Comparison of ENCODE assay signal across 8 mouse cellular contexts in the genomic region with DNA sequence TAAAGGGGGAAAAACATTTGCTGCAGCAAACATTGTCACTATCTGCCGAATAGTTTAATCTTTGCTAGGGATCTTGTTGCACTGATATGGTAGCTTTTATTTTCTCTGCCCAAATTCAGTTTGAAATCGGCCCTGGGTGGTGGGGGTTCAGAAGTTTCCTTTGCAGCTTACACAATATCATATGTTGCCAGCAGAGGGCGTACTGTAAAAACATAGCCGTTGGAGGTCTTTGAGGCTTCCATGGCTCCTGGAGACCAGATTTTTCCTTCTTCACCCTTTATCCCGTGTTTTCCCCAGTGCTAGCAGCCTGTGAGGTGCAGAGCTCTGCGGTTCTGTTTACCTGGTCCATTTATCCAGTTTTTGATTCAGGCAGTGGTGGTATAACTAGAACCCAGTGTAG. TPM values are rescaled to one million over a fixed set of nuclear protein-coding genes. Genes with fewer than 3 reads are reported as not detected.
DNase-seq lines count a peak whose midpoint lies in the region; ATAC-seq and TF ChIP-seq lines count a peak whose summit lies in the region.

No protein-coding gene starts in this region.

- H3K36me3 ChIP-seq in hindbrain, embryonic 11.5 days (ENCODE audit: control insufficient read depth, insufficient read depth, low read length), result no peaks in the 10 kb centered on the region
- no peaks in the 10 kb centered on the region for H3K36me3 ChIP-seq in hindbrain, embryonic 16.5 days (ENCODE audit: control insufficient read depth, insufficient read depth, low read length)

- no peaks in the 10 kb centered on the region for H3K4me1 ChIP-seq in hindbrain, embryonic 11.5 days (replicated peaks; ENCODE audit: control insufficient read depth, insufficient read depth, low read length)
- H3K4me1 ChIP-seq in hindbrain, embryonic 16.5 days (ENCODE audit: control insufficient read depth, insufficient read depth, low read depth, low read length), result no peaks in the 10 kb centered on the region
- H3K4me1 ChIP-seq in bone marrow macrophage, adult 2 months (ENCODE audit: control insufficient read depth, insufficient read depth, low read length), result peaks cover 2% of the 10 kb centered on the region; the same call in 1 of the 2 replicates

- H3K9ac ChIP-seq in hindbrain, embryonic 11.5 days (ENCODE audit: low read depth, low read length), result no peak overlapping the region
- no peak overlapping the region for H3K9ac ChIP-seq in hindbrain, embryonic 16.5 days (ENCODE audit: low read depth, low read length)

- H3K4me2 ChIP-seq in hindbrain, embryonic 11.5 days (replicated peaks; ENCODE audit: low read depth, low read length), result no peak overlapping the region
- no peak overlapping the region for H3K4me2 ChIP-seq in hindbrain, embryonic 16.5 days (ENCODE audit: low read length)

- 25% methylated on average over 6 of the region's 6 CpGs for WGBS in hindbrain, embryonic 11.5 days
- WGBS in hindbrain, embryonic 16.5 days, result 23% methylated on average over 6 of the region's 6 CpGs

- no peak for ATAC-seq in hindbrain, embryonic 11.5 days (ENCODE audit: low FRiP score)
- no peak for ATAC-seq in hindbrain, embryonic 16.5 days
- peak; percentile 81 for ATAC-seq in frontal cortex, adult (ENCODE audit: low TSS enrichment)
- 0 out of 2 replicates have a peak, but pooled peaks have one; percentile 47 for ATAC-seq in monocyte, adult 5-6 weeks (replicated peaks; ENCODE audit: insufficient number of reproducible peaks, low FRiP score, low TSS enrichment, poor library complexity, severe bottlenecking)
- no peak for ATAC-seq in erythroid progenitor cell, adult 5-6 weeks (replicated peaks; ENCODE audit: low FRiP score, poor library complexity, severe bottlenecking)

- DNase-seq in hindbrain, embryonic 11.5 days (ENCODE audit: low spot score), result peak; percentile 73
- peak; percentile 17 for DNase-seq in CD4-positive helper T cell, adult 2 months (ENCODE audit: low read depth, low spot score)
- peak; percentile 41 to 64 for DNase-seq in layer of hippocampus, postnatal 14 days (ENCODE audit: low spot score in 2 of 2)

- no peak for TF ChIP-seq POLR2A in bone marrow macrophage, adult 2 months (IDR thresholded peaks at IDR 0.05; ENCODE audit: borderline replicate concordance, low read depth, low read length)

- no peaks in the 10 kb centered on the region for H3K9me3 ChIP-seq in hindbrain, embryonic 11.5 days (ENCODE audit: control insufficient read depth, low read length)
- H3K9me3 ChIP-seq in hindbrain, embryonic 16.5 days (ENCODE audit: control insufficient read depth, low read length), result no peaks in the 10 kb centered on the region

- H3K27me3 ChIP-seq in hindbrain, embryonic 11.5 days (ENCODE audit: control insufficient read depth, insufficient read depth, low read length), result no peaks in the 10 kb centered on the region
- no peaks in the 10 kb centered on the region for H3K27me3 ChIP-seq in hindbrain, embryonic 16.5 days (replicated peaks; ENCODE audit: control insufficient read depth, insufficient read depth, low read length)

- H3K27ac ChIP-seq in hindbrain, embryonic 11.5 days (ENCODE audit: low read depth, low read length), result no peak overlapping the region
- H3K27ac ChIP-seq in hindbrain, embryonic 16.5 days (ENCODE audit: low read depth, low read length), result no peak overlapping the region
- H3K27ac ChIP-seq in bone marrow macrophage, adult 2 months (ENCODE audit: insufficient read depth, low read depth, low read length), result no peak overlapping the region

- no peak overlapping the region for H3K4me3 ChIP-seq in hindbrain, embryonic 11.5 days (ENCODE audit: low read depth, low read length)
- H3K4me3 ChIP-seq in hindbrain, embryonic 16.5 days (ENCODE audit: low read length), result no peak overlapping the region
- H3K4me3 ChIP-seq in bone marrow macrophage, adult 2 months (ENCODE audit: insufficient read depth, low read length), result no peak overlapping the region

- TF ChIP-seq CTCF in bone marrow macrophage, adult 2 months (IDR thresholded peaks at IDR 0.05; ENCODE audit: low read depth, low read length), result peak; percentile 45; the same call in 1 of the 2 replicates

RNA-seq across cellular contexts. Expression of a gene that starts 39.0 kb away (rescaled TPM):
- polyA plus RNA-seq in hindbrain, embryonic 11.5 days (2014; fragmentation: Nextera tagmentation; extraction: Ambion mirVana), result 0.29 and 1.2 TPM in 2 replicates
- polyA plus RNA-seq in hindbrain, embryonic 16.5 days (2015; fragmentation: Nextera tagmentation; extraction: Ambion mirVana), result 3.3 and 4.1 TPM in 2 replicates
- polyA plus RNA-seq in bone marrow macrophage, adult 2 months (2012; ENCODE audit: insufficient read depth, insufficient read length, missing spikeins), result not detected in 2 replicates
- under 1 TPM; 0.32 to 0.52 TPM for total RNA-seq in layer of hippocampus, postnatal 14 days (2021)
- total RNA-seq in monocyte, adult 5-6 weeks (2017), result 0.76 TPM in 1 of 3 replicates, not detected in the others
- not detected in 2 replicates for total RNA-seq in erythroid progenitor cell, adult 5-6 weeks (2015; ENCODE audit: low replicate concordance)
- not detected in 2 replicates for total RNA-seq in erythroid progenitor cell, adult 5-6 weeks (2017; ENCODE audit: low replicate concordance)

RNA-seq across cellular contexts. Expression of a gene that starts 40.6 kb away (rescaled TPM):
- not detected in 2 replicates for polyA plus RNA-seq in hindbrain, embryonic 11.5 days (2014; fragmentation: Nextera tagmentation; extraction: Ambion mirVana)
- 0.06 and 0.12 TPM in 2 replicates for polyA plus RNA-seq in hindbrain, embryonic 16.5 days (2015; fragmentation: Nextera tagmentation; extraction: Ambion mirVana)
- polyA plus RNA-seq in bone marrow macrophage, adult 2 months (2012; ENCODE audit: insufficient read depth, insufficient read length, missing spikeins), result not detected in 2 replicates
- under 1 TPM in 1 of 2 experiments, not detected in 1; 0.19 TPM for total RNA-seq in layer of hippocampus, postnatal 14 days (2021)
- total RNA-seq in monocyte, adult 5-6 weeks (2017), result not detected in 3 replicates
- not detected in 2 replicates for total RNA-seq in erythroid progenitor cell, adult 5-6 weeks (2015; ENCODE audit: low replicate concordance)
- not detected in 2 replicates for total RNA-seq in erythroid progenitor cell, adult 5-6 weeks (2017; ENCODE audit: low replicate concordance)

Comparison
In these comparisons a context has a peak if more than half of its experiments do, and no peak if none do; other contexts are left out.
1. ATAC-seq: peak in frontal cortex, adult (single experiment) and monocyte, adult 5-6 weeks (single experiment); none in hindbrain, embryonic 11.5 days (single experiment), hindbrain, embryonic 16.5 days (single experiment) and erythroid progenitor cell, adult 5-6 weeks (single experiment).
2. DNase-seq: peak in every context shown above with its lines; median percentile 73 in hindbrain, embryonic 11.5 days; 52 in layer of hippocampus, postnatal 14 days; 17 in CD4-positive helper T cell, adult 2 months.